ENCODE assay signal across 10 mouse cellular contexts in the genomic region with DNA sequence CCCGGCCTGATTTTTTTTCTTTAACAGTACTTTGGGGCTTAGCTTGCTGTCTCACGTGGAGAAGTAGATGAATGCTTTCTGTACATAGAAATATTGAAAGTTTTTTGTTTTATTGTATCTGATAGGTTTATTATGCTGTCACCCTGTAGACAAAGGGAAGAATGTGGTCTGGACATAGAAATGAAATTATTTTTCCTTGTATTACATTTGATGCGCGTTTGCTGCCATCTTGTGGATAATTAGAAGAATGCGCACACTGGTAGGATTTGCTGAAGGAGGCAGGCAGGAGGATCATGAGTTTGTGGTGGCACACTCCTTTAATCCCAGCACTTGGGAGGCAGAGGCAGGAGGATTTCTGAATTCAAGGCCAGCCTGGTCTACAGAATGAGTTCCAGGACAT. TPM values are rescaled to one million over a fixed set of nuclear protein-coding genes. Genes with fewer than 3 reads are reported as not detected.
DNase-seq lines count a peak whose midpoint lies in the region; ATAC-seq and TF ChIP-seq lines count a peak whose summit lies in the region.
"Not testable (repeated sequence)": the region's sequence is repeated elsewhere in the genome, so short reads cannot be mapped to it uniquely, and the experiment has no call there.
"Had no signal": no experiment of that assay in that cellular context is flagged by ENCODE, and none has a peak within 500 bp of the region (broad histone marks: within the 10 kb centered on the region; RNA-seq: fewer than 3 reads in every experiment).

No protein-coding gene starts in this region.

- ATAC-seq in forebrain, postnatal 0 days, result peak; percentile 66; the same call in 1 of the 2 replicates
- ATAC-seq in hindbrain, postnatal 0 days; lung, postnatal 0 days: not testable (repeated sequence)

- H3K4me3 ChIP-seq in forebrain, postnatal 0 days (ENCODE audit: low read depth, low read length); hindbrain, postnatal 0 days (ENCODE audit: low read length); lung, postnatal 0 days (ENCODE audit: low read depth, low read length): not testable (repeated sequence)

- H3K27ac ChIP-seq in forebrain, postnatal 0 days (ENCODE audit: low read depth, low read length); hindbrain, postnatal 0 days; lung, postnatal 0 days (ENCODE audit: low read length): not testable (repeated sequence)

- TF ChIP-seq CTCF in forebrain, postnatal 0 days (IDR thresholded peaks at IDR 0.05; ENCODE audit: low read depth), result peak; percentile 74
- TF ChIP-seq CTCF in hindbrain, postnatal 0 days (IDR thresholded peaks at IDR 0.05; ENCODE audit: low read depth), result peak; percentile 71
- TF ChIP-seq CTCF in lung, postnatal 0 days (IDR thresholded peaks at IDR 0.05), result peak; percentile 68

- H3K9me3 ChIP-seq in forebrain, postnatal 0 days (ENCODE audit: low read length); hindbrain, postnatal 0 days (ENCODE audit: low read length); lung, postnatal 0 days (ENCODE audit: low read length): not testable (repeated sequence)

- DNase-seq in 3T3-L1 (ENCODE audit: low read depth, low spot score) (peak; percentile 62), ZHBTc4 (ENCODE audit: low read depth, low spot score) (peak; percentile 51)
- peak; percentile 35 to 42 for DNase-seq in cerebellum, postnatal 14 days
- DNase-seq in forebrain, postnatal 0 days, result peak; percentile 68
- peak; percentile 71 for DNase-seq in hindbrain, postnatal 0 days (ENCODE audit: low spot score)
- DNase-seq in layer of hippocampus, adult 8-10 months (ENCODE audit: low spot score in 2 of 2), result peak; percentile 10 to 14
- peak; percentile 47 for DNase-seq in lung, postnatal 0 days (ENCODE audit: low spot score)
- peak; percentile 2 for DNase-seq in retina, adult 2 months (ENCODE audit: low read depth, low spot score)

- H3K36me3 ChIP-seq in forebrain, postnatal 0 days (ENCODE audit: insufficient read depth); hindbrain, postnatal 0 days (ENCODE audit: insufficient read depth, low read length); lung, postnatal 0 days (ENCODE audit: insufficient read depth, low read length): not testable (repeated sequence)

- H3K27me3 ChIP-seq in forebrain, postnatal 0 days (ENCODE audit: insufficient read depth, low read length); hindbrain, postnatal 0 days (ENCODE audit: insufficient read depth, low read length); lung, postnatal 0 days (replicated peaks; ENCODE audit: insufficient read depth, low read length): not testable (repeated sequence)

- H3K9ac ChIP-seq in forebrain, postnatal 0 days; hindbrain, postnatal 0 days (replicated peaks; ENCODE audit: low read length); lung, postnatal 0 days (replicated peaks; ENCODE audit: low read depth): not testable (repeated sequence)

- 28% methylated on average over 5 of the region's 5 CpGs for WGBS in forebrain, postnatal 0 days
- WGBS in hindbrain, postnatal 0 days, result 32% methylated on average over 5 of the region's 5 CpGs
- 26% methylated on average over 5 of the region's 5 CpGs for WGBS in lung, postnatal 0 days

- H3K4me1 ChIP-seq in forebrain, postnatal 0 days (ENCODE audit: insufficient read depth); hindbrain, postnatal 0 days (ENCODE audit: insufficient read depth, low read length); lung, postnatal 0 days (ENCODE audit: insufficient read depth, low read depth, low read length): not testable (repeated sequence)

- not testable (repeated sequence) for H3K4me2 ChIP-seq in forebrain, postnatal 0 days (ENCODE audit: low read depth); hindbrain, postnatal 0 days (ENCODE audit: low read depth, low read length); lung, postnatal 0 days (replicated peaks; ENCODE audit: low read depth, low read length)

- not testable (repeated sequence) for TF ChIP-seq EP300 in lung, postnatal 0 days (IDR thresholded peaks at IDR 0.05)

RNA-seq across cellular contexts. Expression of gene Gpr143, which starts 53.2 kb away (rescaled TPM):
- not detected in 2 replicates for total RNA-seq in forebrain, postnatal 0 days (2014; rRNA removed)
- polyA plus RNA-seq in forebrain, postnatal 0 days (2015; fragmentation: Nextera tagmentation; extraction: Ambion mirVana), result 0.18 TPM in 1 of 2 replicates, not detected in the other
- total RNA-seq in hindbrain, postnatal 0 days (2014; rRNA removed), result 1.6 TPM in 1 of 2 replicates, not detected in the other
- polyA plus RNA-seq in hindbrain, postnatal 0 days (2015; fragmentation: Nextera tagmentation; extraction: Ambion mirVana), result 0.25 and 0.37 TPM in 2 replicates
- under 1 TPM in 3 of 4 experiments, not detected in 1; 0.27 to 0.72 (median 0.39) TPM for total RNA-seq in layer of hippocampus, adult 8-10 months (2022)
- polyA plus RNA-seq in lung, postnatal 0 days (2015; fragmentation: Nextera tagmentation; extraction: Ambion mirVana), result 0.08 and 0.12 TPM in 2 replicates
- total RNA-seq: granulocyte monocyte progenitor cell, adult 5-6 weeks had no signal
- polyA plus RNA-seq: testis, adult 2 months had no signal

Comparison
In these comparisons a context has a peak if more than half of its experiments do, and no peak if none do; other contexts are left out.
1. DNase-seq: peak in every context shown above with its lines; median percentile 71 in hindbrain, postnatal 0 days; 68 in forebrain, postnatal 0 days; 62 in 3T3-L1; 51 in ZHBTc4; 47 in lung, postnatal 0 days; 38 in cerebellum, postnatal 14 days; 12 in layer of hippocampus, adult 8-10 months; 2 in retina, adult 2 months.